Mouse (Mus musculus): ENCODE results near the gene Tbc1d22a. TPM values are rescaled to one million over a fixed set of nuclear protein-coding genes. Genes with fewer than 3 reads are reported as not detected.

Gene Tbc1d22a
- polyA plus RNA-seq, 1 experiment: 12.8 TPM

- H3K4me1 ChIP-seq (ENCODE audit: control insufficient read depth, insufficient read depth, low read length): 0 out of 2 replicates have a peak, but pooled peaks cover 2% of the 10 kb centered on the region
- no peak for TF ChIP-seq CTCF (IDR thresholded peaks at IDR 0.05; ENCODE audit: borderline replicate concordance, insufficient read depth, low read length)
- no peak for TF ChIP-seq POLR2A (IDR thresholded peaks at IDR 0.05; ENCODE audit: low read depth, low read length)
- H3K4me3 ChIP-seq (ENCODE audit: insufficient read depth, low read length): no peak overlapping the region
- H3K27ac ChIP-seq (ENCODE audit: insufficient read depth, low read length): no peak overlapping the region
These were observed 50.5 kb downstream of the Tbc1d22a start for GRCm38 (mm10) chr15:86264803-86265202.

- Histone ChIP-seq H3K27ac (ENCODE audit: insufficient read depth, low read length) (no peak overlapping the region), H3K4me3 (ENCODE audit: insufficient read depth, low read length) (no peak overlapping the region), H3K4me1 (ENCODE audit: control insufficient read depth, insufficient read depth, low read length) (0 out of 2 replicates have a peak, but pooled peaks cover 2% of the 10 kb centered on the region)
- TF ChIP-seq CTCF (IDR thresholded peaks at IDR 0.05; ENCODE audit: borderline replicate concordance, insufficient read depth, low read length) (no peak), POLR2A (IDR thresholded peaks at IDR 0.05; ENCODE audit: low read depth, low read length) (no peak)
These were observed 52.7 kb downstream of the Tbc1d22a start for GRCm38 (mm10) chr15:86266975-86267374.

GRCm38 (mm10) chr15:86268526-86268925 is 54.3 kb downstream of the Tbc1d22a start:
- TF ChIP-seq POLR2A (IDR thresholded peaks at IDR 0.05; ENCODE audit: low read depth, low read length) (no peak), CTCF (IDR thresholded peaks at IDR 0.05; ENCODE audit: borderline replicate concordance, insufficient read depth, low read length) (no peak)
- no peak overlapping the region for H3K4me3 ChIP-seq (ENCODE audit: insufficient read depth, low read length)
- H3K27ac ChIP-seq (ENCODE audit: insufficient read depth, low read length): no peak overlapping the region
- 0 out of 2 replicates have a peak, but pooled peaks cover 2% of the 10 kb centered on the region for H3K4me1 ChIP-seq (ENCODE audit: control insufficient read depth, insufficient read depth, low read length)

GRCm38 (mm10) chr15:86275754-86276153 is 61.5 kb downstream of the Tbc1d22a start:
- Histone ChIP-seq H3K4me1 (ENCODE audit: control insufficient read depth, insufficient read depth, low read length) (0 out of 2 replicates have a peak, but pooled peaks cover 3% of the 10 kb centered on the region), H3K27ac (ENCODE audit: insufficient read depth, low read length) (no peak overlapping the region), H3K4me3 (ENCODE audit: insufficient read depth, low read length) (no peak overlapping the region)
- no peak for TF ChIP-seq CTCF (IDR thresholded peaks at IDR 0.05; ENCODE audit: borderline replicate concordance, insufficient read depth, low read length)
- no peak for TF ChIP-seq POLR2A (IDR thresholded peaks at IDR 0.05; ENCODE audit: low read depth, low read length)

- TF ChIP-seq POLR2A (IDR thresholded peaks at IDR 0.05; ENCODE audit: low read depth, low read length) (no peak), CTCF (IDR thresholded peaks at IDR 0.05; ENCODE audit: borderline replicate concordance, insufficient read depth, low read length) (no peak)
- 0 out of 2 replicates have a peak, but pooled peaks cover 3% of the 10 kb centered on the region for H3K4me1 ChIP-seq (ENCODE audit: control insufficient read depth, insufficient read depth, low read length)
- H3K27ac ChIP-seq (ENCODE audit: insufficient read depth, low read length): no peak overlapping the region
- no peak overlapping the region for H3K4me3 ChIP-seq (ENCODE audit: insufficient read depth, low read length)
These were observed 62.4 kb downstream of the Tbc1d22a start for GRCm38 (mm10) chr15:86276538-86277264.

- no peak overlapping the region for H3K4me3 ChIP-seq (ENCODE audit: insufficient read depth, low read length)
- H3K4me1 ChIP-seq (ENCODE audit: control insufficient read depth, insufficient read depth, low read length): 0 out of 2 replicates have a peak, but pooled peaks cover 3% of the 10 kb centered on the region
- TF ChIP-seq CTCF (IDR thresholded peaks at IDR 0.05; ENCODE audit: borderline replicate concordance, insufficient read depth, low read length) (no peak), POLR2A (IDR thresholded peaks at IDR 0.05; ENCODE audit: low read depth, low read length) (no peak)
- H3K27ac ChIP-seq (ENCODE audit: insufficient read depth, low read length): no peak overlapping the region
These were observed 63.2 kb downstream of the Tbc1d22a start for GRCm38 (mm10) chr15:86277428-86277827.

- no peak overlapping the region for H3K4me3 ChIP-seq (ENCODE audit: insufficient read depth, low read length)
- 0 out of 2 replicates have a peak, but pooled peaks cover 3% of the 10 kb centered on the region for H3K4me1 ChIP-seq (ENCODE audit: control insufficient read depth, insufficient read depth, low read length)
- TF ChIP-seq CTCF (IDR thresholded peaks at IDR 0.05; ENCODE audit: borderline replicate concordance, insufficient read depth, low read length): no peak
- H3K27ac ChIP-seq (ENCODE audit: insufficient read depth, low read length): no peak overlapping the region
These were observed 65.1 kb downstream of the Tbc1d22a start for GRCm38 (mm10) chr15:86279059-86279974.

- H3K4me3 ChIP-seq (ENCODE audit: insufficient read depth, low read length): no peak overlapping the region
- H3K4me1 ChIP-seq (ENCODE audit: control insufficient read depth, insufficient read depth, low read length): 0 out of 2 replicates have a peak, but pooled peaks cover 3% of the 10 kb centered on the region
- no peak overlapping the region for H3K27ac ChIP-seq (ENCODE audit: insufficient read depth, low read length)
- TF ChIP-seq CTCF (IDR thresholded peaks at IDR 0.05; ENCODE audit: borderline replicate concordance, insufficient read depth, low read length): no peak
- no peak for TF ChIP-seq POLR2A (IDR thresholded peaks at IDR 0.05; ENCODE audit: low read depth, low read length)
These were observed 65.9 kb downstream of the Tbc1d22a start for GRCm38 (mm10) chr15:86280137-86280536.

GRCm38 (mm10) chr15:86283238-86283637 is 69.0 kb downstream of the Tbc1d22a start:
- no peak overlapping the region for H3K4me3 ChIP-seq (ENCODE audit: insufficient read depth, low read length)
- no peak overlapping the region for H3K27ac ChIP-seq (ENCODE audit: insufficient read depth, low read length)
- H3K4me1 ChIP-seq (ENCODE audit: control insufficient read depth, insufficient read depth, low read length): 0 out of 2 replicates have a peak, but pooled peaks cover 3% of the 10 kb centered on the region
- TF ChIP-seq POLR2A (IDR thresholded peaks at IDR 0.05; ENCODE audit: low read depth, low read length): no peak
- TF ChIP-seq CTCF (IDR thresholded peaks at IDR 0.05; ENCODE audit: borderline replicate concordance, insufficient read depth, low read length): no peak
